Mouse (Mus musculus) embryonic fibroblast, embryonic 13.5 days (primary cell): ENCODE measurements at regions not wholly inside any gene's neighbourhood (a gene's known extent, or its start where the extent isn't known, plus 50 kb on each side); places are given as distances from the start of the nearest gene placed in this dataset.

Source experiments
- CTCF ChIP-seq: IDR thresholded peaks from 2 replicates; pipeline ENCODE4 v1.5.1; 2011; ENCODE audit warnings: mild to moderate bottlenecking, control low read depth, low read length, moderate library complexity, borderline replicate concordance; ENCODE audit not compliant: insufficient read depth
- POLR2A ChIP-seq: IDR thresholded peaks from 2 replicates; pipeline ENCODE4 v1.6.1; 2011; ENCODE audit warnings: low read depth, mild to moderate bottlenecking, control low read depth, low read length, moderate library complexity

GRCm38 (mm10) chr7:39894208-39894896, 376.8 kb downstream of the Zfp619 start:
- TF ChIP-seq CTCF: no peak
- TF ChIP-seq POLR2A: no peak
